Mouse (Mus musculus): ENCODE results near the gene Hand1. TPM values are rescaled to one million over a fixed set of nuclear protein-coding genes. Genes with fewer than 3 reads are reported as not detected.

Gene Hand1
- not detected for polyA plus RNA-seq (2017; shearing (Covaris generic))

GRCm38 (mm10) chr11:57832552-57833201, at the start of gene Hand1:
TSS of gene Hand1 (minus strand) at chr11:57832818.

GRCm38 (mm10) chr11:57800971-57801765, 31.4 kb downstream of the Hand1 start, which contains the start of gene Sap30l:
TSS of gene Sap30l (plus strand) at chr11:57801637.

Other genes with a start within 250 kb of the Hand1 start
- 59.0 TPM for gene Galnt10, start 187.4 kb downstream of the Hand1 start, polyA plus RNA-seq (2017; shearing (Covaris generic))
- gene Sap30l, start 31.2 kb downstream of the Hand1 start, polyA plus RNA-seq (2017; shearing (Covaris generic)), result 44.7 TPM
- 110 TPM for gene Larp1, start 176.2 kb upstream of the Hand1 start, polyA plus RNA-seq (2017; shearing (Covaris generic))

Data from effector memory CD4-positive, alpha-beta T cell, adult 5 months (primary cell).